Mouse (Mus musculus) naive thymus-derived CD4-positive, alpha-beta T cell, adult 2 months (primary cell): ENCODE measurements around the gene AU022252.
A peak's percentile ranks its signal among the peaks of the same experiment; 100 is the strongest.
"Not testable (repeated sequence)": the region's sequence is repeated elsewhere in the genome, so short reads cannot be mapped to it uniquely, and the experiment has no call there.

Source experiments
- DNase-seq: peaks from one replicate; pipeline ENCODE4 v3.0.0-alpha.2; 2011; ENCODE audit warnings: low read depth

AU022252 gene

DNA sequence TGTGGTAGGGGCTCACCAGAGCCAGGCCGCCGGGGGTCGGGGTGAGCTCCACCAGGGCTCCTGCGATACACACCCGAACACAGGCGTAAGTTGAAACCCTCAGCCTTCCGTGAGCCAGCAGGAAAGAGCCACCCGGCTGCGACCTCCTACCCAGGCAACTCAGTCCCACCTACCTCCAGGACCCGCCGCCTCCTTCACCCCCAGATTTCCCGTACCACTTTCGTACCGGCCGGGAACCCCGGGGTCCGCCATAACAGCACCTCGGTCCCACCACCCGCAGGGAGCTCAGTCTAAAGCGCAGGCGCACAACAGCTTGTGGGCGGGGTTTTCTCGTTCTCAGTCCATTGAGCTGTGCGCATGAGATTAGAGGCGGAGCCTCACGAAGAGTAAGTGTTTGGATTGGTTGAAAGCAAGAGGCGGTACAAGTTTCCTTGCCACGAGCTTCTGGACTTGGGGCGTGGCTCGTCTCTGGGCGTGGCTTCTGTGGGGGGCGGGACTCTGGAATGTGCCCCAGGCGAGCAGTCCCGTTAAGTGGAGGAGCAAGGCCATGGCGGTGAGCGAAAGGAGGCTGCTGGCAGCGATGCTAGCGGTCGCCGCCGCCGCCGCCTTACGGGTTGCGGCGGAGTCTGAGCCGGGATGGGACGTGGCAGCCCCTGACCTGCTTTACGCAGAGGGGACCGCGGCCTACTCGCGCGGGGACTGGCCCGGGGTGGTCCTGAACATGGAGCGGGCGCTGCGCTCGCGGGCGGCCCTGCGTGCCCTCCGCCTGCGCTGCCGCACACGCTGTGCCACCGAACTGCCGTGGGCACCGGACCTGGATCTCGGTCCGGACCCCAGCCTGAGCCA, at the start of gene AU022252, which contains the start of gene P3h1:
Gene AU022252 (minus strand): TSS at position 303 of the 846 bp plus-strand sequence.
Gene P3h1 (plus strand): TSS at position 506 of the 846 bp plus-strand sequence.
- peak; percentile 100 for DNase-seq

DNA sequence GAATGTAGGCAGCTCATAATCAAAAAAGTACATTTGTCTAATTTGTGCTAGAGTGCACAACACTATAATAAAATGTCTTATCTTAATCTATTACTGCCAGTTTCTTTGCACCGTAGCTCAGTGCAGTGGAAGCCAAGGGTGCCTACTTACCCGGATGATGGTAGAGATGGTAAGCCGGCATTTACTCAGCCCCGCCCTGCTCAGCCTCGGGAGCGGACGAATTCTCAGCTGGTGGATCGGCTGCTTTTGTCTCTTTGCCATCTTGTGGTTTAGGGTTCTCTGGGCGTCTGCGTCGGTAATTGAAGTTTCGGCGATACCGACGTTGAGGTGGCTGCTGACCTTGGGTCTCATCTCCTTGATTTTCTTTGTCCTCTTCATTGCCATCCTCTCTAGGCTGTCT, 46.3 kb upstream of the AU022252 start:
- not testable (repeated sequence) for DNase-seq

DNA sequence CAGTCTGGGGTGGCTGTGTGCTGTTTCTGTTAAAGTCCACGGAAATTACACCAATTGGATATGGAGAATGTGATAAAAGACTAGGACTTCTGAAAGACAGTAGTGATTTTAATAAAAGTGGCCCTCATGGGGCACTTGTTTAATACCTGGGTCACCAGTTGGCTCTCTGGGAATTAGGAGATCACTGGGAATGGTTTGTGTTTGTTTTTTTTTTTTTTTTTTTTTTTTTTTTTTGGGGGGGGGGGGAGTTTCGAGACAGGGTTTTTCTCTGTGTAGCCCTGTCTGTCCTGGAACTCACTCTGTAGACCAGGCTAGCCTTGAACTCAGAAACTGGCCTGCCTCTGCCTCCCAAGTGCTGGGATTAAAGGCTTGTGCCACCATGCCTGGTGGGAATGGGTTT, 43.2 kb upstream of the AU022252 start:
- DNase-seq, result no peak

DNA sequence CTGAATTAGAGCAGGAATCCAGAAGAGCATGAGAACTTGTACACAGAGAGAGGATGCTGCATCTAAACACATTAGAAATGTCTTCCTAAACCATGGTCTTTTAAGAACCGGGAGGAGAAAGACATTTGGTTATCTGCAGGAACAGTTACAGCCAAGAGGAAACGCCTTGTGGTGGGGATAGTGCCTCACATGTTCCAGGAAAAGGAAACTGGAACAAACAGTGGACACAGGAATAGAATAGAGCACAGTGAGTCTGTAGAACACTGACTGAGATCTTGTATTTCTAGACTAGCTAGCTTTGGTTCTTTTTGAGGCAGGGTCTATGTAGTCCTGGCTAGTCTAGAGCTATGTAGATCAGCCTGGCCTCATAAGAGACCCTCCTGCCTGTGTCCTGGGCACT, 42.7 kb upstream of the AU022252 start:
- no peak for DNase-seq

DNA sequence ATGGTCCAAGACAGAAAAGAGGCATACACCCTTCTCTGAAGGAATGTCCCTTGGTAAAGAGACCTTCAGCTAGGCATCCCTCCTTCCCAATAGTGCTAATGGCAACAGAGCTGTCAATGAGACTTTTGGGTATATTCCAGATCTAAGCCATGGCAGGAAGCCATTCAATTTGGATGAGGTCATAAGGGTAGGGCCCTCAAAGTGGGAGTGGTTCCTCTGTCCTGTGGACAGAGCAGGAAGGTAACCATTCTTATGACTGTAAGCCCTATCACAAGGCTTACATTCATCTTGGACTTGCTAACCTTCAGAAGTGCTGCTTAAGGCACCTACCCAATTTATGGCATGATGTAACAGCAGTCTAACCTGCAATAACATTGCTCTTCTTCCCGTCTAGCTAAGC, 42.1 kb upstream of the AU022252 start:
- DNase-seq, result no peak

DNA sequence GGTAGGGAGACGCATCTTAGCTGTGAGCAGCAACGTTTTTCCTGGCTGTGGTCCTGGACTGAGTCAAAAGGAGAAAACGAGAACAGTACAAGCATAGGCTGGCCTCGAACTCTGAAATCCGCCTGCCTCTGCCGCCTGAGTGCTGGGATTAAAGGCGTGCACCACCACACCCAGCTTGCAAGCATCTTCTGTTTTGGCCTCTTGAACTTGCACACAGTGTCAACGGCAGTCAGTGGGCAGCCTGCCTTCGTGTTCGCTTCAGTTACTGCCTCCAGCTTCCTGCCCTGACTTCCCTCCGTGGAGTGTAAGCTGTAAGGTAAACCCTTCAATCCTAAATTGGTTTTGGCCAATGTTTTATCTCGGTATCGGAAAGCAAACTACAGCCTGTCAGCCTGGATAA, 34.1 kb upstream of the AU022252 start:
- DNase-seq, result no peak

DNA sequence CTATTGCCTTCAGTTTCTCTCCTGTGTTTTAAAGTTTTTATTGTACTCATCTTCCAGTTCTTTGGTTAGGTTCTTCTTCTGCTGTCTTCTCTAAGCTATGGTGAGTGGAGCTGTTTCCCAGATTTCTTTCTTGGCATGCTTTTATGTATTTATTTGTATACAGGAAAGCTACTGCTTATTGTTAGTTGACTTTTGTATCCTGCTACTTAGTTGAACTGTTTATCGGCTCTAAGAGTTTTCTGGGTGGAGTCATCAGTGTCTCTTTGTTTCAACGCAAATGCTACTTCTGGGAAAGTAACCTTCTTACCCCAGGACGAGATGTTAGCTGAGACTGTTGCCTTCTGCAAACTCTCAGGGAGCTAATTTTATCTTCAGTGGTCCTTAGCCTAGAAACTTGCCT, 30.9 kb upstream of the AU022252 start:
- no peak for DNase-seq

DNA sequence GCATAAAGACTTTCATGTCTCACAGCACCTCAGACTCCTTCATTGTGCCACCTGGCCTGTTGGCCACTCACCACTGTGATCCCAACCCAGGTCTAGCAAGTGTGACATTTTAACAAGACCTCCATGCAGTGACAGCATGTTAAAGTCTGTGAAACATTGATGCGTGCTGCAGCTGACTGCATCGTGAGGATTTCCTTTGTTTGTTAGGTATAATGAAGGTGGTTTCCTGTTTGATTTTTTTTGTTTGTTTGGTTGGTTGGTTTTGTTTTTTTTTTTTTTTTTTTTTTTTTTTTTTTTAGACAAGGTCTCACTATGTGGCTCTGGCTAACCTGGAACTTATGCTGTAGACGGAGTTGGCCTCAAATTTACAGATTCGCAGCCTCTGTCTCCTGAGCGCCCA, 30.0 kb upstream of the AU022252 start:
- DNase-seq, result no peak

DNA sequence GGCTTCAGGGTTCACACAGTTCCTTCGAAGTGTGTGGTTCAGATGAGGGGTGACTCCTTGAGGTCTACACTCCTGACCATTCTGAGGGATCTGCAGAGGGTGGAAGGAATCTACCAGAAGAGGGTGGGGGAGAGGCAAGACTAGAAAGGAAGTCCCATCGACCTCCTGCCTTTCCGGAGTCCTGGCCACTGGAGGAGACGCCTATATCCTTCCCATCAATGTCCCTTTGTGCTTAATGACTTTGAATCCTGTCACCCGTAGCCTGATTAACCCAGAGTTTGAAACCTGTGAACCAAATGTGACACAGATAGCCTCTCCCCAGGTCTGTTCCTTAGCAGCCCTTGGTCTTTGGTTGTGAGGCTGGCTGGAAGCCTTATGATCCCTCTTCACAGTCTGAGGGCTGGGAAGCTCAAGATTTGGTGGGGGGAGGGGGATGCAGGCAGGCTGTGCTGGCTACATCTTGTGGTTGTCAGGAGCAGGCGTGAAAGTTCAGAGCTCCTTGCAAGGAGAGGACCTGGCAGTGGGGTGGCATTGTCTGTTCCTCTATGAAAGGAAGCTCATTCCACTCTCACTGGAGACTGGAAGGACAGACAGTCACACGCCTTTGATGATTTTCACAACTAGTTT, 28.7 kb upstream of the AU022252 start:
- DNase-seq, result no peak

DNA sequence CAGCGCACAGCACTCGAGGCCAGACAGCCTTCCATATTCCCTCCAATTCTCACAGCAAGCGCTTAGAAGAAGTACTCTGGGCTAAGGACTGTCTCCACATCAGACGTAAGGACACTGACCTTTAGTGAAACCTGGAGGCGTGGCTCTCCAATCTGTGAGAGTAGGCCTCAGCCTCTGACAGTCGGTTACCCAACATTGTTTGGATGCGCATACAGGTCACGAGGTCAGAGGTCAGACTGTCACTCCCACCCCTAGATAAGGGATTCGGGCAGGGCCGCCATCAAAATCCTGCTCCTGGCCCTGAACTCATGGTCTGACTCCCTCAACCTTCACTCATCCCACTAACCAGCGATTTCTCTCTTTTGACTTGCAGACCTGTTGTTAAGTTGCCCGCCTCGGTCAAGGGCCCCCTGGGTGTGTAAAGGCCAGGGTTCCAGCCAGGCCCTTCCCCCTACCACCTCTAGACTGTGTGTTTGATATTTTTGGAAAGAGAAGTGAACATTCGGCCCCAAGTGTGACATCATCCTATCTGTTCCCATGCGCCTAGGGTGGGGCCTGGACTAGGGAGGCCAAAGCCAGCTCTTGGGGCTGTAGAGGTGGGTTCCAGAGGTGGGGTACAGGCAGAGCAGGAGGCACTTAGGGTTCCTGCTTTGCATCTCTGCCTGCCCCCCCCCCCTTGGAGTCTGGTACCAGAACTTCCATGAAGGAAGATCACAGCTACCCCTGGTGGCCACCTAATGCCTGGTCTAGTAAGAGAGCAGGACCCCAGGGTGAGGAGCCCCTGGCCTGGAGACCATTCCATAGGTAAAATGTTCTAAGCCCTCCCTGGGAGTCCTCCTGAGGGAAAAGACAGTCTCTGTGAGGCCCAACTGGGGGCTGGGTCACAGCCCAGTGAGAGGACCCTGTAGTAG, 27.1 kb upstream of the AU022252 start:
- DNase-seq, result no peak

DNA sequence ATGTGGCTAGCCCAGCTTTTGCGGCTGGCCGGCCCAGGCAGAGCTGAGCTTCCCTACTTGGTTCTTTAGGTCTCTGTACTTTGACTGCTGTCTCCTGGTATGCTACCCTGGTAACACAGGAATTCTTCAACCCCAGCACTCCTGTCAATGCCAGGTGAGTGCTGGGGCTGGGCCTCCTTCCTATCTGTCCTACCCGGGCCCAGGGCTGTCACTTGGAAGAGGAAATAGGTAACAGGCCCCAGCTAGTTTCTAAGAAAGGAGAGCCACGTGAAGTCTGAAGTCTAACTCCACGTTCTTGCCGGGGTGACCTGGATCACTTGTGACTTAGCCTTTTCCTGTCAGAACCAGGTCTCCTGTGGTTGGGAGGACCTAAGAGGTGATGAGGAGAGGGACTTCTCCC, 24.6 kb upstream of the AU022252 start:
- no peak for DNase-seq

DNA sequence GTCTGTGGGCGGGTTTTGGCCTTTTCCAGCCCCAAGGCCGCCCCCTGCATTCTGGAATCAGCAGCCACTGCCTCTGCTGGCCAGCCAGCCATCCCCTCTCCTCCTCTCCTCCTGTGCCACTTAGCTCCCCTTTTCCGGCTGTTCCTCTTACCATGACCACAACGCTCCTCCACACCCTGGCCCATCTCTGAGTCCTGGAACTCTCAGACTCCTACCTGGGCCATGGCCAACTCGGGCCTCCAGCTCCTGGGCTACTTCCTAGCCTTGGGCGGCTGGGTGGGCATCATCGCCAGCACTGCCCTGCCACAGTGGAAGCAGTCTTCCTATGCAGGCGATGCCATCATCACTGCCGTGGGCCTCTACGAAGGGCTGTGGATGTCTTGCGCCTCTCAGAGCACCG, 22.8 kb upstream of the AU022252 start, which contains the start of gene Cldn19:
Gene Cldn19 (plus strand): TSS at position 64 of the 400 bp plus-strand sequence.
- no peak for DNase-seq

DNA sequence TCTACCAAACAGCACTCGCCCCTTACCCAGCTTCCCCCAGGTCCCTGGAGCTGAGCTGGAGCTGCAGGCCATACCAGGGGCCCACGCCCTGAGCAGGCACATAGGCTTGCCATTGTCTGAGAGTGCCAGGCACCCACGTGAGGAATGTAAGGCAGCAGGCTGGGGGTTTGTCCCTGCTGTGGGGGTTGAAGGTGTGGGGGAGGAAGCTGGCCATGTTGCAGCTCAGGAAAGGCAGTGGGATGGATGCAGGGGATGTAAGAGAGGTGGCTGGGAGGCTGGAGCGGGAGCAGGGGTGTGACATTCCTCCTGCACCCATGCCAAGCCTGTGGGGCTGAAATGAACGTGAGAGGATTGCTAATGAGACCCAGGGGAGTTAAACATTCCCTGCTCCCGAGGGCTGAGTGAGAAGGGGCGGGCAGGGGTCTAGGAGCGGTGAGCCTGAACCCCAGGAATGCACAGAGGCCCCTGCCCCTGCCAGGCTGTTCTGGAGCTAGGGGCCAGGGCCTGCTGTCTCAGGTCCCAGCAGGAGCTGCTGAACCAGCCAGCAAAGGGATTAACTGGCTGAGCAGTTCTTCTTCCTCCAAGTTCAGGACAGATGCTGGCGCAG, 21.6 kb upstream of the AU022252 start:
- no peak for DNase-seq

DNA sequence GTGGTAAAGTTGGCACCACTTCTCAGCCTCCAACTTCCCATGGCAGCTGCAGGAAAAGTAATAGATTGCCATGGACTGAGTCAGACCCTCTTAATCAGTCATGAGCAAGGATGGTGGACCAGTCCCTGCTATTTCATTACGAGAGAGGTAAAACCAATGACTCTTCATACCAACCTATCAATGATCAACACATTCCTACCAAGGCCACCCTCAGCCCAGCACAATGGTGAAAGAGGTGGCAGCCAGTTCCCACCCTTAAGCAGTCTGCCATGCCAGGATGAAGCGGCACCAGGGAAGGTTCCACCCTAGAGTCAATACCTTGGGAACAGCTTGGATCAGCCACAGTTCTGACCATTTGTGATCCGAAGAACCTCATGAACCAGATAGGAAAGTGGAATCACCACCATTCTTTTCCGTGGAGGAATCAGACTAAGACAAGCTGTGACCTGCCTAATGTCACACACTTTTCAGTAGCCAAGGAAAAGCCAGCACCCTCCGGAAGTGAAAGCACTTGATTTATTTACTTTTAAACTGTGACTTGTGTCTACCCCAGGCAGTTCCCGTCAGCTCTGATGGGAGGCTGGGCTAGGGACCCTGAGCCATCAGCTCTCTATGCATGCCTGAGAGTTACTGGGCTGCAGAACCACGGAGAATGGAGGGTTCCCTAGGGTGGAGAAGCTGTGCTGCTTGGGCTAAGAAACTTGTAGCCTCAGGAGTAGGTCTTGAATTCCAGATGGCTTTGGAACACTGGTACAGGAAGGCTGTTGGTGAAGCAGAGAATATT, 19.7 kb upstream of the AU022252 start:
- DNase-seq, result no peak

DNA sequence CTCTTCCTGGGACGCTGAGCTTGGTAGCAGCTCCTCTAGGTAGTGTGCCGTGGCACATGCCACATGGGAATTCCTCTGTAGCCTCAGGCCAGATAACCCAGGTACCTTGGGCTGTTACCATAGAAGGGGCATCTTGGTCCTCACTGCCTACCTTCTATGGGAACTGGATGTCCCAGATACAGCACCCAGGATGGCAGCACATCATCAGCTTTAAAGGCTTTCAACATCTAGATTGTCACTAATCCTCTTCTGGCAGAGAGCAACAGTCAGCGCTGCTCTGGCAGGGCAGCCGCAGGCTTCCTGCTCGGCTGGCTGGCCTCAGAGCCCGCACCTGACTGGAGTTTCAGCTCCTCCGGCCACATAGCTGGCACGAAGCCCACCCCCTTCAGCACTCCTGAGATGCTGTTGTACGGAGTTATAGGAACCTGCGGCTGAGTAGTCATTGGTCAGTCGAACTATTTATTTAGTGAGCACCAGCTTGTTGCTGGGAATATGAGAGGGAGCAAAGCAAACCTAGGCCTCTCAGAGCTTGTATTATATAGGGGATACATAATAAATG, 16.0 kb upstream of the AU022252 start:
- no peak for DNase-seq

DNA sequence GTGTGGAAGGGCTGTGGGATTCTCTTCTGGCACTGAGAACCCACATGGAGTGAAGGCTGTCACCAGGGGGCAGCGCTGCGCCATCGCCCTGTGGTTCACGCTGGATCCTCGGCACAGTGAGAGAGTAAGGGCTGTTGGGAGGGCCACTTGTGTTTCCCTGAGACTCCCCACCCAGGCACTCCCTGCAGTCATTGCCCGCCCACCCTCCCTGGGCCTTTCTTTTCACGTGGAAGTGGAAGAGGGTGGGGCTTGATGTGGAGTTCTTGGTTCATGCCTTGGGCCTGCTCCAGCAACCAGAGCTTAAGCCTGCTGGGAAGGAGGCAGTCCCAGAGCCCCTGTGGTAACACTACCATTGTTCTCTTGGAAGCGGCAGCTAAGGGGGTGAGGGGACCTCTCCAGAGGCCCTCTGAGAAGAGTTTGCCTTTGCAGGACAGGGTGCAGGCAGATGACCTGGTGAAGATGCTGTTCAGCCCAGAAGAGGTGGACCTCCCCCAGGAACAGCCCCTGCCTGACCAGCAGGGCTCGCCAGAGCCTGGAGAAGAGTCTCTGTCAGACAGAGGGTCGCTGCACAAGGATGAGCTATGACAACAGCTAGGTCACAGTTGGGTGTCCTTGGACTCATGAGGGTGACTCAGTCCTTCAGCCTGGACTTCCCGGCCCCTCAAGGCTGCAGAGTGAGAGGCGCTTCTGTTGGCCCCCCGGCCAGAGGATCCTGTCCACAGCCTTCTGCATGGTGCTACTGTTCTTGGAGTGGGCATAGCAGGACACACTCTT, 15.1 kb upstream of the AU022252 start:
- peak; percentile 73 for DNase-seq

DNA sequence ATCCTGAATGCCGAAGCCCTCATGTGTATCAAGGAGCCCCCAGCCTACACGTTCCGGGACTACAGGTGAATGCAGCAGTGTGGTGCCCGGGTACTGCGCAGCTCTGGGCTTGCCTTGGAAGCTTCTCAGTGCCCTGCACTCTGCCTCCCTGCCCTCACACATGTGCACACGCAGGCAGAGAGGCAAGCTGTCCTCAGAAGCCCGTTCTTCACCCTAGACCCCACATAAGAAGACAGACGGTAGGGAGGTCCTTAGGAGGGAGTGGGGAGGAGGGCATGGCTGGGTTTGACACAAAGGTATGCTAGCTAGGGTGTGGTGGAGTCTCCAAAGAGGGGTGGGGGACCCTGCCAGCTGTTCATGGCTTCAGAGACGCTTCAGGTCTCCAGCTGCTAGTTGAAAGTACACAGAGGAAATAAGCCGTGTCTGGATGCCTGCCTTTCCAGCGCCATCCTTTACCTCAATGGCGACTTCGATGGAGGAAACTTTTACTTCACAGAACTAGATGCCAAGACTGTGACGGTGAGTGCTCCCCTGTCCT, 14.2 kb upstream of the AU022252 start:
- DNase-seq, result no peak

DNA sequence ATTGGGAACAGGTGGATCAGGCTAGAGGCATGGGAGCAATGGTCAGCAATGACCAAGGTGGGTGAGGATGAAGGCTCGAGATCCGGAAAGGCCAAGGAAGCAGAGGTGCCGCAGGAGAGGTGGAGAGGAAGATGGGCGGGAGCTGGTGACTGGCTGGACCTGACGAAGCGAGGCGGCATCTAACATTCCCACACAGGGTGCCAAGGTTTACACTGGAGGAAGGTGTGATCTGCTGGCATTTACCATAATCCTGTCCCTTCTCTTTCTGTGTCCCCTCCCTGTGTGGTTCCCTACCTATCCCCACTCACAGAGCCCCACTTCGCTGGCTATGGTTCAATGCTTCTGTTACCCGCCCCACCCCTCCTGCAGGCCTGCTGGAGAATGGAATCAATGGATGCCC, 13.4 kb upstream of the AU022252 start:
- no peak for DNase-seq

DNA sequence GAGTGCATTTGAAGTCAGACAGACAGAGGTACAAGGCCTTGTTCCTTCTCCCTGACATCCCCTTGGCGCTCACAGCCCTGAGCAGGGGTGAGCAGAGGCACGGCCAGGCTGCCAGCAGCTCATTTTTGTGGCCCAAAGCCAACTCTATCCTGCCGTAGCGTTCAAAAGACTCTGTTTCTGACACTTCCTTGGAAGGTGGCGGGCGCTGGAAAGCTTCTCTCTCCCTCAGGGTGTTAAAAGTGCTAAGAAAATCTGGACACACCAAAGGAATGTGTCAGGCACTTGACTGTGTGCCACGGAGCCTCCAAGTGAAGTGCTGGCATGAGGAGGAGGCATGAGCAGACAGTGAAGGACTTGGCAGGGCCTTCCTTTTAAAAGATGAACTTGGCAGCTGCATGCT, 13.0 kb upstream of the AU022252 start:
- DNase-seq, result no peak
